In genomic region chr13:99550679-99551369, GRCm38 (mm10) we compare ENCODE assay signal across 11 mouse cellular contexts. TPM values are rescaled to one million over a fixed set of nuclear protein-coding genes. Genes with fewer than 3 reads are reported as not detected.
DNase-seq lines count a peak whose midpoint lies in the region; ATAC-seq and TF ChIP-seq lines count a peak whose summit lies in the region.
"Had no signal": no experiment of that assay in that cellular context is flagged by ENCODE, and none has a peak within 500 bp of the region (broad histone marks: within the 10 kb centered on the region; RNA-seq: fewer than 3 reads in every experiment).

No protein-coding gene starts in this region.

- DNase-seq in retina, adult 2 months (ENCODE audit: low read depth, low spot score) = peak; percentile 71
- DNase-seq in retina, embryonic 14.5 days (ENCODE audit: low spot score) = no peak
- DNase-seq in hindbrain, embryonic 10.5 days (ENCODE audit: low spot score) = no peak
- DNase-seq in layer of hippocampus, adult 8-10 months (ENCODE audit: low spot score in 2 of 2) = peak; percentile 20 to 23
- peak; percentile 40 for DNase-seq in midbrain, postnatal 0 days (ENCODE audit: low spot score)
- no peak for DNase-seq in spleen, postnatal 10 days (ENCODE audit: low spot score in 2 of 2)
- no peak for DNase-seq in thymus, postnatal 10 days (ENCODE audit: low spot score in 2 of 2)
- DNase-seq: kidney, postnatal 14 days had no signal

- peaks cover 57% of the 10 kb centered on the region for H3K4me1 ChIP-seq in hindbrain, embryonic 10.5 days (replicated peaks)
- H3K4me1 ChIP-seq in midbrain, postnatal 0 days (ENCODE audit: insufficient read depth, low read length) = peaks cover 14% of the 10 kb centered on the region; the same call in 1 of the 2 replicates

- 64% methylated on average over 12 of the region's 12 CpGs for WGBS in hindbrain, embryonic 10.5 days
- 46% methylated on average over 12 of the region's 12 CpGs for WGBS in midbrain, postnatal 0 days

- TF ChIP-seq CTCF in midbrain, postnatal 0 days (IDR thresholded peaks at IDR 0.05) = no peak

- H3K27ac ChIP-seq in hindbrain, embryonic 10.5 days = peak overlapping the region; percentile 62
- H3K27ac ChIP-seq in midbrain, postnatal 0 days (ENCODE audit: low read depth, low read length) = 0 out of 2 replicates have a peak overlapping the region, but pooled peaks have one; percentile 47
- H3K27ac ChIP-seq: limb, embryonic 13.5 days; lung, embryonic 15.5 days had no signal

- ATAC-seq in midbrain, postnatal 0 days (ENCODE audit: low FRiP score) = peak; percentile 59; the same call in 1 of the 2 replicates

- no peaks in the 10 kb centered on the region for H3K36me3 ChIP-seq in hindbrain, embryonic 10.5 days
- no peaks in the 10 kb centered on the region for H3K36me3 ChIP-seq in midbrain, postnatal 0 days (ENCODE audit: insufficient read depth, low read length)
- H3K36me3 ChIP-seq: limb, embryonic 13.5 days; lung, embryonic 15.5 days had no signal

- H3K4me3 ChIP-seq in hindbrain, embryonic 10.5 days = no peak overlapping the region
- H3K4me3 ChIP-seq in midbrain, postnatal 0 days (ENCODE audit: low read depth, low read length) = no peak overlapping the region
- H3K4me3 ChIP-seq: erythroblast, embryonic 14.5 days; limb, embryonic 13.5 days; lung, embryonic 15.5 days had no signal

- no peak overlapping the region for H3K9ac ChIP-seq in midbrain, postnatal 0 days (replicated peaks; ENCODE audit: low read length, poor library complexity, severe bottlenecking)
- H3K9ac ChIP-seq: limb, embryonic 13.5 days; lung, embryonic 15.5 days had no signal

- H3K9me3 ChIP-seq in hindbrain, embryonic 10.5 days = no peaks in the 10 kb centered on the region
- H3K9me3 ChIP-seq in midbrain, postnatal 0 days (ENCODE audit: low read length) = no peaks in the 10 kb centered on the region
- H3K9me3 ChIP-seq: limb, embryonic 13.5 days; lung, embryonic 15.5 days had no signal

- H3K4me2 ChIP-seq in midbrain, postnatal 0 days (ENCODE audit: low read depth, low read length, poor library complexity, severe bottlenecking) = no peak overlapping the region
- H3K4me2 ChIP-seq: limb, embryonic 13.5 days; lung, embryonic 15.5 days had no signal

- H3K27me3 ChIP-seq in hindbrain, embryonic 10.5 days (ENCODE audit: insufficient read depth, poor library complexity, severe bottlenecking) = no peaks in the 10 kb centered on the region
- no peaks in the 10 kb centered on the region for H3K27me3 ChIP-seq in midbrain, postnatal 0 days (ENCODE audit: insufficient read depth, low read length)
- H3K27me3 ChIP-seq: limb, embryonic 13.5 days; lung, embryonic 15.5 days had no signal

RNA-seq across cellular contexts. Expression of gene Map1b, which starts 34.5 kb away (rescaled TPM):
- polyA plus RNA-seq in hindbrain, embryonic 10.5 days (2016; fragmentation: Nextera tagmentation; extraction: Ambion mirVana) = 743 and 1,096 TPM in 2 replicates
- total RNA-seq in layer of hippocampus, adult 8-10 months (2022) = 100 to 1,000 TPM; 617 to 716 (median 673) TPM
- 913 and 940 TPM in 2 replicates for total RNA-seq in midbrain, postnatal 0 days (2014; rRNA removed)
- polyA plus RNA-seq in midbrain, postnatal 0 days (2015; fragmentation: Nextera tagmentation; extraction: Ambion mirVana) = 1,865 and 2,125 TPM in 2 replicates
- polyA plus RNA-seq: erythroblast, embryonic 14.5 days had no signal

Comparison
In these comparisons a context has a peak if more than half of its experiments do, and no peak if none do; other contexts are left out.
1. DNase-seq: peak in retina, adult 2 months (single experiment), layer of hippocampus, adult 8-10 months (2 of 2) and midbrain, postnatal 0 days (single experiment); none in retina, embryonic 14.5 days (single experiment), hindbrain, embryonic 10.5 days (single experiment), spleen, postnatal 10 days (0 of 2) and thymus, postnatal 10 days (0 of 2).